Comparison of ENCODE assay signal across 16 mouse cellular contexts in the genomic region with DNA sequence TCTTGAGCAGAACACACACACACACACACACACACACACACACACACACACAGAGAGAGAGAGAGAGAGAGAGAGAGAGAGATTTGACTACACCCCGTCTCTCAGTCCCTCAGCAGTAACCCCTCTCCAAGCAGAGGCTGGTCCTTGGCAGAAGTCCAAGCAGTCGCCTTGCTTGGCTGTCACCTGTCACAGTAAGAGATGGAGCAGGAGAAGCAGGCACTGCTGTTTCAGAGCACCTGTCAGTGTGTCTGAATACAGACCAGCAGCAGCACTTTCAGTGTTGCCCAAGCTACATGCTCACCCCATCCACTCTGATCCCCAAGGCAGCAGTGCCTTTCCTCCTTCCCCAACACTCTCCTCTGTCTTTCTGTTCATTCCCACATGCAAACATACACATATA. TPM values are rescaled to one million over a fixed set of nuclear protein-coding genes. Genes with fewer than 3 reads are reported as not detected.
DNase-seq lines count a peak whose midpoint lies in the region; ATAC-seq and TF ChIP-seq lines count a peak whose summit lies in the region.
"Had no signal": no experiment of that assay in that cellular context is flagged by ENCODE, and none has a peak within 500 bp of the region (broad histone marks: within the 10 kb centered on the region; RNA-seq: fewer than 3 reads in every experiment).

No protein-coding gene starts in this region.

- TF ChIP-seq CTCF in heart, adult 2 months (IDR thresholded peaks at IDR 0.05): no peak

- H3K9me3 ChIP-seq in forebrain, embryonic 16.5 days (ENCODE audit: control insufficient read depth, low read length): no peaks in the 10 kb centered on the region
- H3K9me3 ChIP-seq: heart, embryonic 10.5 days; kidney, embryonic 15.5 days; midbrain, embryonic 12.5 days; neural tube, embryonic 15.5 days had no signal

- TF ChIP-seq EP300 in heart, adult 2 months (IDR thresholded peaks at IDR 0.05; ENCODE audit: insufficient read depth, low read depth, low read length): no peak

- peak; percentile 55 to 65 for DNase-seq in cerebellum, postnatal 14 days
- DNase-seq in cerebellum, adult 11-12 months: no peak
- peak; percentile 53 for DNase-seq in heart, postnatal 4 days
- no peak for DNase-seq in heart, adult 2 months
- peak; percentile 22 for DNase-seq in lung, postnatal 10 days
- no peak for DNase-seq in lung, postnatal 36 days
- no peak for DNase-seq in yolk sac, embryonic 10.5 days (ENCODE audit: low spot score)
- DNase-seq: layer of hippocampus, postnatal 36 days; thymus, postnatal 25 days had no signal

- ATAC-seq in forebrain, embryonic 16.5 days: peak; percentile 61

- intact Hi-C loops in heart, adult 2 months (cut with DNase I): no loop called here

- TF ChIP-seq POLR2A in heart, adult 2 months (IDR thresholded peaks at IDR 0.05; ENCODE audit: insufficient read depth, low read depth, low read length): no peak

- H3K36me3 ChIP-seq in heart, adult 2 months (ENCODE audit: control insufficient read depth, insufficient read depth, low read length): no peaks in the 10 kb centered on the region
- no peaks in the 10 kb centered on the region for H3K36me3 ChIP-seq in forebrain, embryonic 16.5 days (ENCODE audit: control insufficient read depth, insufficient read depth)
- H3K36me3 ChIP-seq: heart, embryonic 10.5 days; kidney, embryonic 15.5 days; midbrain, embryonic 12.5 days; neural tube, embryonic 15.5 days had no signal

- no peaks in the 10 kb centered on the region for H3K27me3 ChIP-seq in heart, adult 2 months (ENCODE audit: control insufficient read depth, insufficient read depth, low read length)
- no peaks in the 10 kb centered on the region for H3K27me3 ChIP-seq in forebrain, embryonic 16.5 days (replicated peaks; ENCODE audit: control insufficient read depth, insufficient read depth, low read length)
- H3K27me3 ChIP-seq: kidney, embryonic 15.5 days; midbrain, embryonic 12.5 days; neural tube, embryonic 15.5 days had no signal

- no peaks in the 10 kb centered on the region for H3K79me2 ChIP-seq in heart, adult 2 months (replicated peaks; ENCODE audit: control insufficient read depth, insufficient read depth, low read length)

- 4% methylated on average over 2 of the region's 2 CpGs for WGBS in heart, adult 2 months
- WGBS in forebrain, embryonic 16.5 days: 5% methylated on average over 2 of the region's 2 CpGs

- H3K9ac ChIP-seq in heart, adult 2 months (ENCODE audit: low read depth, low read length): no peak overlapping the region
- H3K9ac ChIP-seq in forebrain, embryonic 16.5 days (replicated peaks; ENCODE audit: low read depth, low read length): no peak overlapping the region
- H3K9ac ChIP-seq: kidney, embryonic 15.5 days; liver, embryonic 14.5 days; midbrain, embryonic 12.5 days; neural tube, embryonic 15.5 days had no signal

- no peak overlapping the region for H3K4me3 ChIP-seq in heart, adult 2 months
- no peak overlapping the region for H3K4me3 ChIP-seq in forebrain, embryonic 16.5 days (replicated peaks; ENCODE audit: low read length)
- H3K4me3 ChIP-seq: heart, embryonic 10.5 days; kidney, embryonic 15.5 days; midbrain, embryonic 12.5 days; neural tube, embryonic 15.5 days had no signal

- H3K4me2 ChIP-seq in forebrain, embryonic 16.5 days (ENCODE audit: low read length): no peak overlapping the region
- H3K4me2 ChIP-seq: kidney, embryonic 15.5 days; midbrain, embryonic 12.5 days; neural tube, embryonic 15.5 days had no signal

- H3K27ac ChIP-seq in heart, adult 2 months: no peak overlapping the region
- H3K27ac ChIP-seq in forebrain, embryonic 16.5 days (ENCODE audit: low read length): no peak overlapping the region
- H3K27ac ChIP-seq: heart, embryonic 10.5 days; kidney, embryonic 15.5 days; liver, embryonic 14.5 days; midbrain, embryonic 12.5 days; neural tube, embryonic 15.5 days had no signal

- H3K4me1 ChIP-seq in heart, adult 2 months (ENCODE audit: control insufficient read depth, insufficient read depth, low read length): no peaks in the 10 kb centered on the region
- peaks cover 8% of the 10 kb centered on the region for H3K4me1 ChIP-seq in forebrain, embryonic 16.5 days (replicated peaks; ENCODE audit: control insufficient read depth, insufficient read depth, low read length)

RNA-seq across cellular contexts. Expression of a gene that starts 9.8 kb away (rescaled TPM):
- total RNA-seq in heart, postnatal 4 days (2021): under 1 TPM; 0.56 to 0.69 TPM
- total RNA-seq in heart, adult 2 months (2021): 1 to 10 TPM; 1.2 to 1.6 TPM
- polyA plus RNA-seq in heart, adult 2 months (2012; rRNA removed): 1.3 and 2.8 TPM in 2 replicates
- polyA plus RNA-seq in forebrain, embryonic 16.5 days (2015; fragmentation: Nextera tagmentation; extraction: Ambion mirVana): 0.11 TPM in 1 of 2 replicates, not detected in the other
- polyA plus RNA-seq: C2C12; midbrain, embryonic 12.5 days had no signal

RNA-seq across cellular contexts. Expression of a gene that starts 29.6 kb away (rescaled TPM):
- total RNA-seq in heart, postnatal 4 days (2021): 100 to 1,000 TPM; 309 to 328 TPM
- total RNA-seq in heart, adult 2 months (2021): 100 to 1,000 TPM; 374 to 406 TPM
- 85.0 and 180 TPM in 2 replicates for polyA plus RNA-seq in heart, adult 2 months (2012; rRNA removed)
- polyA plus RNA-seq in forebrain, embryonic 16.5 days (2015; fragmentation: Nextera tagmentation; extraction: Ambion mirVana): 121 and 136 TPM in 2 replicates

Comparison
In these comparisons a context has a peak if more than half of its experiments do, and no peak if none do; other contexts are left out.
1. DNase-seq: peak in cerebellum, postnatal 14 days (2 of 2), heart, postnatal 4 days (single experiment) and lung, postnatal 10 days (single experiment); none in cerebellum, adult 11-12 months (single experiment), heart, adult 2 months (0 of 2), lung, postnatal 36 days (single experiment) and yolk sac, embryonic 10.5 days (single experiment).